Mouse (Mus musculus) neural tube, embryonic 13.5 days (tissue): ENCODE results near the gene Cln6. TPM values are rescaled to one million over a fixed set of nuclear protein-coding genes. Genes with fewer than 3 reads are reported as not detected.
"Not testable (repeated sequence)": the region's sequence is repeated elsewhere in the genome, so short reads cannot be mapped to it uniquely, and the experiment has no call there.

Source experiments
- ATAC-seq: fragments of 200-750 bp; cut with Nextera tagmentation; 2 replicates; pipeline ENCODE4 v1.8.0; 2017; ENCODE audit warnings: low read depth, mild to moderate bottlenecking, moderate TSS enrichment, moderate library complexity
- H3K27ac ChIP-seq: fragments of 300-500 bp; sonication (generic); replicated peaks from 2 replicates; pipeline ENCODE4 v1.5.1; 2015; ENCODE audit warnings: moderate library complexity, mild to moderate bottlenecking, inconsistent platforms
- H3K27me3 ChIP-seq: fragments of 300-500 bp; sonication (generic); 2 replicates; pipeline ENCODE4 v1.6.1; 2015; ENCODE audit warnings: mild to moderate bottlenecking, inconsistent platforms
- H3K36me3 ChIP-seq: fragments of 300-500 bp; sonication (generic); 2 replicates; pipeline ENCODE4 v1.6.1; 2015; ENCODE audit warnings: mild to moderate bottlenecking, inconsistent platforms
- H3K4me1 ChIP-seq: fragments of 300-500 bp; sonication (generic); replicated peaks from 2 replicates; pipeline ENCODE4 v1.6.1; 2015; ENCODE audit warnings: inconsistent platforms
- H3K4me2 ChIP-seq: fragments of 300-500 bp; sonication (generic); 2 replicates; pipeline ENCODE4 v1.6.1; 2015; ENCODE audit warnings: inconsistent platforms, mild to moderate bottlenecking, moderate library complexity
- H3K4me3 ChIP-seq: fragments of 300-500 bp; sonication (generic); 2 replicates; pipeline ENCODE4 v1.5.1; 2015; ENCODE audit warnings: mild to moderate bottlenecking, inconsistent platforms
- H3K9ac ChIP-seq: fragments of 300-500 bp; sonication (generic); 2 replicates; pipeline ENCODE4 v1.6.1; 2015; ENCODE audit warnings: moderate library complexity, mild to moderate bottlenecking, inconsistent platforms
- H3K9me3 ChIP-seq: fragments of 300-500 bp; sonication (generic); 2 replicates; pipeline ENCODE4 v1.6.1; 2016; ENCODE audit warnings: inconsistent platforms
- WGBS: fragments of 180-500 bp; shearing (Covaris S2); methylation state at CpG from one replicate; pipeline ENCODE4 v1.1.7; 2015; 5-methylcytosine and 5-hydroxymethylcytosine counted together
- polyA plus RNA-seq: library from polyadenylated mRNA; unstranded; fragments of >200 nt; fragmentation: Nextera tagmentation; extraction: Ambion mirVana; gene quantifications from 2 replicates; pipeline ENCODE4 v1.2.1, GENCODE M21; 2015

Gene Cln6
- 4.8 and 6.8 TPM in 2 replicates for polyA plus RNA-seq

GRCm38 (mm10) chr9:62838506-62839171 lies at the start of gene Cln6:
Gene Cln6, plus strand, starts transcription at chr9:62838785.
- H3K27ac ChIP-seq = peak within 1 kb of the TSS; percentile 61
- no peaks in the 10 kb centered on the region for H3K9me3 ChIP-seq
- H3K4me1 ChIP-seq = peaks cover 16% of the 10 kb centered on the region
- no peaks in the 10 kb centered on the region for H3K36me3 ChIP-seq
- whole genome bisulfite sequencing = under 1% methylated on average over 48 of the region's 48 CpGs
- peaks cover 3% of the 10 kb centered on the region; the same call in 1 of the 2 replicates for H3K27me3 ChIP-seq
- peak within 1 kb of the TSS; percentile 81 for H3K4me2 ChIP-seq
- peak; percentile 81 for ATAC-seq
- H3K9ac ChIP-seq = peak within 1 kb of the TSS; percentile 80
- peak within 1 kb of the TSS; percentile 46 for H3K4me3 ChIP-seq

DNA sequence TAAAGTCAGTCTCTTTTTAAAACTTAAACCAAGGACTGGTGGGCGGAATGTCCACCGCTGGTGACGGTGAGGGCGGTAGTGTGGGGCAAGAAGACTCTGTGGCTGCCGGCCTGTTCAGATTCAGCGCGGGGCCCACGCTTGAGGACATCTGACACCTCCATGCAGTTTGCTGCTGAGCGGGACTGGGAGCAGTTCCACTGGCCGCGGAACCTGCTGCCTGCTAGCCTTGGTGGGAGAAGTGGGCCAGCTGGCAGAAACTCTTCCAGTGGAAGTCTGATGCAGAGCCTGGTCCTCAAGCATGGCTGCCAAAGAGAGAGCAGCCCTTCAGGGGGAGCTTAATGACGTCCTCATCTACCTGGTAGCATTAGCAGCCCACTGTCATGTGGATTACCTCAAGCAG lies 48.7 kb upstream of the Cln6 start:
- H3K9me3 ChIP-seq = no peaks in the 10 kb centered on the region
- no peak overlapping the region for H3K9ac ChIP-seq
- H3K27ac ChIP-seq = no peak overlapping the region
- no peaks in the 10 kb centered on the region for H3K4me1 ChIP-seq
- no peak for ATAC-seq
- H3K27me3 ChIP-seq = no peaks in the 10 kb centered on the region
- WGBS = 89% methylated on average over 12 of the region's 12 CpGs
- H3K4me3 ChIP-seq = no peak overlapping the region
- no peak overlapping the region for H3K4me2 ChIP-seq
- peaks cover 20% of the 10 kb centered on the region for H3K36me3 ChIP-seq

- not testable (repeated sequence) for H3K9ac ChIP-seq, H3K4me2 ChIP-seq, H3K27me3 ChIP-seq, ATAC-seq, H3K4me1 ChIP-seq, H3K9me3 ChIP-seq, H3K4me3 ChIP-seq, H3K27ac ChIP-seq
- H3K36me3 ChIP-seq = peaks cover 34% of the 10 kb centered on the region
- whole genome bisulfite sequencing = 90% methylated on average over 2 of the region's 2 CpGs
Measured at GRCm38 (mm10) chr9:62799218-62799617, 39.4 kb upstream of the Cln6 start.

DNA sequence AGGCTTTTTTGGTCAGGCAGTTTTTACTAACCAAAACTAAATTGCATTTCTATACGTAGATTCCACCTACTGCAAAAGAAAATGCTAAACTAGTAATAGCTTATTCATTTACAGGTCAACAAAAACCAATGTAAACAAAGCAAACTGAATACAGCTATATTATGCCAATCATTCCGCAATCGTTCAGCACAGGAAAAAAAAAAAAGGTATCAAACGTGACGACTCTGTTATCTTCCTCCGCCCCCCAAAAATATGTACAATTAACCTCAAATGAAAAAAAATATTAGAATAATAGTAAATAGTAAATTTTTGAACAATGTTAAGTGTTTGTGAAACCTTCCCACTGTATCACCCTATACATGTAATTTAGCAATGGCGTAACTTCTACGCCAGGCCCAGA lies 28.5 kb upstream of the Cln6 start:
- H3K9ac ChIP-seq = peak overlapping the region; percentile 88
- H3K9me3 ChIP-seq = no peaks in the 10 kb centered on the region
- peaks cover 35% of the 10 kb centered on the region for H3K4me1 ChIP-seq
- no peaks in the 10 kb centered on the region for H3K36me3 ChIP-seq
- WGBS = 19% methylated on average over 8 of the region's 8 CpGs
- no peak for ATAC-seq
- peak overlapping the region; percentile 97 for H3K27ac ChIP-seq
- H3K4me2 ChIP-seq = peak overlapping the region; percentile 89
- no peaks in the 10 kb centered on the region for H3K27me3 ChIP-seq
- H3K4me3 ChIP-seq = peak overlapping the region; percentile 75

DNA sequence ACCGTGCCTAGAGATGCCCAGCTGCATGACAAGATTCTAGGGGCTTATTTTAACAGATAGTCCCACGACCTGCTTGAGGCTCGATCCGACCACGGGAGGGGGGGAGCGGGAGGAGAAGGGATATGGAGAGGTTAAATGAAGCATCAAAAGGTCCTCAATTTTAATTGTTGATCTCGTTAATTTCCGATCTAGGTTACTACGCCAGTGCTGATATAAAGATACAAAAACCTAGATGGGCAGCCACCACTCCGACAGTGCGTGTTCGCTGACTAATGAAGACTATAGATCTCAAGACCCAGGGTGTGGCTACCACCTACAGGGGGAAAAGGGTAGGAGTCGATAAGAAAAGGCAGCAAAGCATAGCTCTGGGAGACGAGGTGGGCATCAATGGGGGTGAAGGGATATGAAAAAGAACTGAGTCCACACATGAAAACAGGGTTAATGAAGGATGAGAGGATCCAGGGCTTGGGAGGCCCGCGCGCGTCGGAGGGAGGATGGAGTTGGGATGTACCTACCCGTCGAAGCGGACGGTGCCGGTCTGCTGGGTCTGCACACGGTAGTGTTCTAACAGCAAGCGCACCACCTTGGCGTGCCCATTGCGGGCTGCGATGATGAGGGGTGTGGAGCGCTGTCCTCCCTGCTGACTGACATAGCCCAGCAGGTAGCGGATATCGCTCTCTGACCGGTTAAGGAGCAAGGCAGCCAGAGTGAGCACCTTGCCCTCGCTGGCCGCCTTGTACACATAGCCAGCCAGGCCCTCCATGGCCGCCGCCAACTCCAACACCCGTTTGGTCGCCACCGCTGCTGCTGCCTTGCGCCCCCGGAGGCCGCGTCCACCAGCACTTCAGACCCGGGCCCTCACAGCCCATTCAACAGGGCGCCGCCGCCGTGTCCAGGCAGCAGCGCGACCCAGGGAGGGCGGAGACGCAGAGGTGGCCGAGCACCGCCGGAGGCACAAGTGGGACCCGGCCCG lies 27.8 kb upstream of the Cln6 start:
- ATAC-seq = peak; percentile 73
- H3K9ac ChIP-seq = peak overlapping the region; percentile 88
- no peaks in the 10 kb centered on the region for H3K36me3 ChIP-seq
- peak overlapping the region; percentile 89 for H3K4me2 ChIP-seq
- H3K9me3 ChIP-seq = no peaks in the 10 kb centered on the region
- H3K4me3 ChIP-seq = peak overlapping the region; percentile 75
- under 1% methylated on average over 58 of the region's 58 CpGs for WGBS
- H3K4me1 ChIP-seq = peaks cover 35% of the 10 kb centered on the region
- peak overlapping the region; percentile 97 for H3K27ac ChIP-seq
- no peaks in the 10 kb centered on the region for H3K27me3 ChIP-seq

GRCm38 (mm10) chr9:62811516-62812121 lies 27.0 kb upstream of the Cln6 start, which contains the start of gene Fem1b:
Gene Fem1b, minus strand, starts transcription at chr9:62811934.
- H3K4me3 ChIP-seq = peak within 1 kb of the TSS; percentile 75
- H3K9me3 ChIP-seq = no peaks in the 10 kb centered on the region
- H3K27ac ChIP-seq = peak within 1 kb of the TSS; percentile 97
- WGBS = under 1% methylated on average over 52 of the region's 68 CpGs
- peaks cover 35% of the 10 kb centered on the region for H3K4me1 ChIP-seq
- peak; percentile 91 for ATAC-seq
- peak within 1 kb of the TSS; percentile 88 for H3K9ac ChIP-seq
- peak within 1 kb of the TSS; percentile 89 for H3K4me2 ChIP-seq
- H3K36me3 ChIP-seq = no peaks in the 10 kb centered on the region
- H3K27me3 ChIP-seq = no peaks in the 10 kb centered on the region

- Histone ChIP-seq H3K36me3 (no peaks in the 10 kb centered on the region), H3K4me3 (peak overlapping the region; percentile 75), H3K4me1 (peaks cover 43% of the 10 kb centered on the region), H3K4me2 (peak overlapping the region; percentile 89), H3K27ac (peak overlapping the region; percentile 97), H3K9ac (peak overlapping the region; percentile 88), H3K27me3 (no peaks in the 10 kb centered on the region), H3K9me3 (no peaks in the 10 kb centered on the region)
- peak; percentile 25; the same call in 1 of the 2 replicates for ATAC-seq
- 14% methylated on average over 14 of the region's 14 CpGs for WGBS
Measured at GRCm38 (mm10) chr9:62812216-62813049, 26.2 kb upstream of the Cln6 start.

DNA sequence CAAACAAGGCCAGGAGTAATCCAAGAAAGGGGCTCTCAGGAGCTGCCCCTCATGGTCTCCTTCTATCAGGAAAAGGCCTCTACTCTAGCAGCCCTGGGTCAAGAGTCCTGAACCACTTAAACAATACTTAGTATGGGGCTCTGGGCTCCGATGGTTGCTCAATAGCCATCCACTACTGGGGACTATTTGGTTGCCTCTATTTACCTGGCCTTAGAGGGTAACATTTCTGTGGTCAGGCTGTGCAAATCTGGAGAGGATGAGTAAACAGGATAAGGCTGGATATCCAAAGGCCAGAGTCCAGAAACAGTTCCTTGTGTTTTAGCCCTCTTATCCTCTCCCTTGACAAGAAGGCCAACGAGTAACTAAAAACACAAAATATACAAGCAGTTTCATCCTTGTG lies 23.8 kb upstream of the Cln6 start:
- no peak for ATAC-seq
- WGBS = 87% methylated on average over 2 of the region's 2 CpGs
- no peaks in the 10 kb centered on the region for H3K27me3 ChIP-seq

GRCm38 (mm10) chr9:62816323-62817098 lies 22.1 kb upstream of the Cln6 start:
- no peak overlapping the region for H3K4me3 ChIP-seq
- no peaks in the 10 kb centered on the region for H3K9me3 ChIP-seq
- peak overlapping the region; percentile 42; the same call in 1 of the 2 replicates for H3K27ac ChIP-seq
- no peaks in the 10 kb centered on the region for H3K27me3 ChIP-seq
- no peaks in the 10 kb centered on the region for H3K36me3 ChIP-seq
- peaks cover 15% of the 10 kb centered on the region for H3K4me1 ChIP-seq
- H3K9ac ChIP-seq = no peak overlapping the region
- 86% methylated on average over 9 of the region's 9 CpGs for WGBS
- no peak for ATAC-seq
- no peak overlapping the region for H3K4me2 ChIP-seq

More for the DNA sequence above, 23.8 kb upstream of the Cln6 start:
- H3K36me3 ChIP-seq = no peaks in the 10 kb centered on the region
- no peak overlapping the region for H3K9ac ChIP-seq
- H3K9me3 ChIP-seq = no peaks in the 10 kb centered on the region
- H3K4me2 ChIP-seq = no peak overlapping the region
- peaks cover 23% of the 10 kb centered on the region for H3K4me1 ChIP-seq
- no peak overlapping the region for H3K4me3 ChIP-seq
- no peak overlapping the region for H3K27ac ChIP-seq

DNA sequence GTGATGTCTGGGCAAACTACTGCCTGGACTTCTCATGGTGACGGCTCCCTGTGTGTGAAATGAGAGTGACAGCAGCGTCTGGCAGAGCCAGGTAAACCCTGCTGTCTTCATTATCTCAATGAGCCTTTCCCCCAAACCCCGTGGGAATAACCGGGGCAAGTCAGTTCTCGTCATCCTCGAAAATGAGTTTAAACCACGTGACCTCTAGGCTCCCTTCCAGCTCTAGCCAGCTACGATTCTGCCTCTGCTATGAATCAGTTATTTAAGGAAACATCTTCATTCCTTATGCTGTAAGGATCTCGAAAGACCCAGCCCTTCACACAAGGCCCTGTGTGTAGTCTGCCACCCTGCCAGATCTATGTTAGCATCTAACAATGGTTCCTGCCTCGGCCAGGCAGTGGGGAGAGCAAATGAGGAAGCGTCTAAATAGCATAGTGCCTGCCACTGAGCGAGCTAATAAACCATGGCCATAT lies 21.4 kb upstream of the Cln6 start:
- no peaks in the 10 kb centered on the region for H3K36me3 ChIP-seq
- peak overlapping the region; percentile 42; the same call in 1 of the 2 replicates for H3K27ac ChIP-seq
- no peaks in the 10 kb centered on the region for H3K27me3 ChIP-seq
- peaks cover 15% of the 10 kb centered on the region for H3K4me1 ChIP-seq
- H3K9ac ChIP-seq = no peak overlapping the region
- no peak overlapping the region for H3K4me3 ChIP-seq
- H3K4me2 ChIP-seq = no peak overlapping the region
- no peaks in the 10 kb centered on the region for H3K9me3 ChIP-seq
- 58% methylated on average over 12 of the region's 12 CpGs for WGBS
- ATAC-seq = no peak
